Mouse (Mus musculus) lung, adult 2 months (tissue): ENCODE results near the gene Arid1b.

Experiments
- CTCF ChIP-seq: fragments of 200-500 bp; IDR thresholded peaks from 2 replicates; pipeline ENCODE4 v1.5.1; 2011; ENCODE audit warnings: mild to moderate bottlenecking, low read length, control low read depth; ENCODE audit not compliant: insufficient read depth
- POLR2A ChIP-seq: fragments of 200-500 bp; IDR thresholded peaks from 2 replicates; pipeline ENCODE4 v1.6.1; 2011; ENCODE audit warnings: low read depth, mild to moderate bottlenecking, control low read depth, low read length, borderline replicate concordance; ENCODE audit errors: extremely low read depth

DNA sequence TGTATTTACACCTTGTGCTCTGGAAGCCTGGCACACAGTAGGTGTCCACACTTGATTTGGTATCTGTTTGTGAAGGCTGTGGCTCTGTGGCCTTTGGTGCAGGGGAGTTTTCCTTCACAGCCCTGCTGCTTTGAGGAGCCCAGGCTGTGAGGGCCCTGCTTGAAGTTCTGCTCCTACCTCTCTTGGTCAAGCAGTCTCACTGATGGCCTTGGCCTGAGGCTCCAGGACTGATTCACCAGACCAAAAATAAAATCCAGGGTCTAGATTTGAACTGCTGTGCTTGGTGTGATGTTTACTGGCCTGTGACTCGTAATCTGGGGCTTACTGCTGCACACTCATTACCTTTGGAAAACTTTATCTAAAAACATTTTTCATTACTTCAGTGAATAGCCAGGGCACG is 45.7 kb downstream of the Arid1b start:
- TF ChIP-seq CTCF = no peak
- TF ChIP-seq POLR2A = no peak
